In genomic region chrX:51102748-51103147, GRCm38 (mm10) we compare ENCODE assay signal across 28 mouse cellular contexts.
DNase-seq lines count a peak whose midpoint lies in the region; ATAC-seq and TF ChIP-seq lines count a peak whose summit lies in the region.
"Had no signal": no experiment of that assay in that cellular context is flagged by ENCODE, and none has a peak within 500 bp of the region (broad histone marks: within the 10 kb centered on the region; RNA-seq: fewer than 3 reads in every experiment).

No protein-coding gene starts in this region.

- TF ChIP-seq CTCF in lung, postnatal 0 days (IDR thresholded peaks at IDR 0.05) = no peak
- TF ChIP-seq CTCF in lung, adult 2 months (IDR thresholded peaks at IDR 0.05; ENCODE audit: insufficient read depth, low read length) = no peak

- H3K27me3 ChIP-seq in lung, postnatal 0 days (replicated peaks; ENCODE audit: insufficient read depth, low read length) = no peaks in the 10 kb centered on the region
- no peaks in the 10 kb centered on the region for H3K27me3 ChIP-seq in intestine, embryonic 14.5 days (replicated peaks; ENCODE audit: control insufficient read depth, insufficient read depth, low read length)
- H3K27me3 ChIP-seq in intestine, embryonic 16.5 days (replicated peaks; ENCODE audit: control insufficient read depth, insufficient read depth, low read length) = no peaks in the 10 kb centered on the region
- H3K27me3 ChIP-seq: embryonic facial prominence, embryonic 13.5 days; forebrain, embryonic 12.5 days; forebrain, embryonic 15.5 days; heart, embryonic 13.5 days had no signal

- no peak for TF ChIP-seq POLR2A in lung, adult 2 months (IDR thresholded peaks at IDR 0.05; ENCODE audit: borderline replicate concordance, extremely low read depth, low read depth, low read length)

- peak; percentile 27 for DNase-seq in lung, postnatal 0 days (ENCODE audit: low spot score)
- no peak for DNase-seq in lung, adult 2 months
- no peak for DNase-seq in intestine, embryonic 14.5 days (ENCODE audit: low spot score)
- DNase-seq in yolk sac, embryonic 10.5 days (ENCODE audit: low spot score) = peak; percentile 38
- DNase-seq in right cerebral cortex, postnatal 10 days (ENCODE audit: low spot score in 2 of 2) = no peak
- DNase-seq in spleen, postnatal 10 days (ENCODE audit: low spot score in 2 of 2) = no peak
- DNase-seq: adrenal gland, adult 8-10 months; adrenal gland, postnatal 25 days; cerebellum, adult 11-12 months; cerebellum, adult 8-10 months; cerebellum, postnatal 10 days; cerebellum, postnatal 36 days; embryo, embryonic 11 days; gastrocnemius, postnatal 25 days; heart, adult 18-20 months; heart, postnatal 14 days; heart, postnatal 4 days had no signal

- no peaks in the 10 kb centered on the region for H3K9me3 ChIP-seq in lung, postnatal 0 days (ENCODE audit: low read length)
- H3K9me3 ChIP-seq in intestine, embryonic 14.5 days (ENCODE audit: control insufficient read depth, low read length) = no peaks in the 10 kb centered on the region
- no peaks in the 10 kb centered on the region for H3K9me3 ChIP-seq in intestine, embryonic 16.5 days (ENCODE audit: control insufficient read depth, low read length)
- H3K9me3 ChIP-seq: embryonic facial prominence, embryonic 10.5 days; embryonic facial prominence, embryonic 13.5 days; forebrain, embryonic 12.5 days; forebrain, embryonic 15.5 days; heart, embryonic 10.5 days; heart, embryonic 13.5 days had no signal

- H3K4me3 ChIP-seq in lung, postnatal 0 days (ENCODE audit: low read depth, low read length) = no peak overlapping the region
- H3K4me3 ChIP-seq in lung, adult 2 months (replicated peaks; ENCODE audit: extremely low read depth, low read depth, low read length) = no peak overlapping the region
- H3K4me3 ChIP-seq in intestine, embryonic 14.5 days (ENCODE audit: low read depth, low read length) = no peak overlapping the region
- H3K4me3 ChIP-seq in intestine, embryonic 16.5 days (ENCODE audit: low read length) = no peak overlapping the region
- H3K4me3 ChIP-seq: embryonic facial prominence, embryonic 10.5 days; embryonic facial prominence, embryonic 13.5 days; erythroblast, embryonic 14.5 days; forebrain, embryonic 12.5 days; forebrain, embryonic 15.5 days; heart, embryonic 10.5 days; heart, embryonic 13.5 days had no signal

- H3K9ac ChIP-seq in lung, postnatal 0 days (replicated peaks; ENCODE audit: low read depth) = no peak overlapping the region
- H3K9ac ChIP-seq in intestine, embryonic 14.5 days (ENCODE audit: low read length) = no peak overlapping the region
- H3K9ac ChIP-seq in intestine, embryonic 16.5 days (ENCODE audit: low read depth, low read length) = no peak overlapping the region
- H3K9ac ChIP-seq: embryonic facial prominence, embryonic 13.5 days; forebrain, embryonic 12.5 days; forebrain, embryonic 15.5 days; heart, embryonic 13.5 days; hindbrain, embryonic 14.5 days had no signal

- 47% methylated on average over 4 of the region's 4 CpGs for WGBS in lung, postnatal 0 days
- WGBS in lung, adult 2 months = 61% methylated on average over 4 of the region's 4 CpGs
- 57% methylated on average over 4 of the region's 4 CpGs for WGBS in intestine, embryonic 14.5 days
- WGBS in intestine, embryonic 16.5 days = 71% methylated on average over 4 of the region's 4 CpGs

- no peaks in the 10 kb centered on the region for H3K36me3 ChIP-seq in lung, postnatal 0 days (ENCODE audit: insufficient read depth, low read length)
- no peaks in the 10 kb centered on the region for H3K36me3 ChIP-seq in intestine, embryonic 14.5 days (ENCODE audit: control insufficient read depth, insufficient read depth, low read length)
- H3K36me3 ChIP-seq in intestine, embryonic 16.5 days (ENCODE audit: control insufficient read depth, insufficient read depth, low read length) = no peaks in the 10 kb centered on the region
- H3K36me3 ChIP-seq: embryonic facial prominence, embryonic 10.5 days; embryonic facial prominence, embryonic 13.5 days; forebrain, embryonic 12.5 days; forebrain, embryonic 15.5 days; heart, embryonic 10.5 days; heart, embryonic 13.5 days had no signal

- ATAC-seq in lung, postnatal 0 days = no peak
- ATAC-seq in intestine, embryonic 14.5 days (replicated peaks; ENCODE audit: low FRiP score, low TSS enrichment, low read depth) = peak; percentile 80
- ATAC-seq in intestine, embryonic 16.5 days = peak; percentile 78
- ATAC-seq: activated CD4-positive, CD25-positive, alpha-beta regulatory T cell, adult 4 months; CD4-positive, CD25-positive, alpha-beta regulatory T cell, adult 4 months; forebrain, embryonic 15.5 days had no signal

- H3K4me1 ChIP-seq in lung, postnatal 0 days (ENCODE audit: insufficient read depth, low read depth, low read length) = no peaks in the 10 kb centered on the region
- no peaks in the 10 kb centered on the region for H3K4me1 ChIP-seq in lung, adult 2 months (ENCODE audit: control insufficient read depth, insufficient read depth, low read length)
- no peaks in the 10 kb centered on the region for H3K4me1 ChIP-seq in intestine, embryonic 14.5 days (replicated peaks; ENCODE audit: control insufficient read depth, insufficient read depth, low read length)
- H3K4me1 ChIP-seq in intestine, embryonic 16.5 days (ENCODE audit: control insufficient read depth, insufficient read depth, low read length) = no peaks in the 10 kb centered on the region
- H3K4me1 ChIP-seq: embryonic facial prominence, embryonic 10.5 days; embryonic facial prominence, embryonic 13.5 days; forebrain, embryonic 12.5 days; forebrain, embryonic 15.5 days; heart, embryonic 10.5 days; heart, embryonic 13.5 days had no signal

- TF ChIP-seq EP300 in lung, postnatal 0 days (IDR thresholded peaks at IDR 0.05) = no peak

- H3K27ac ChIP-seq in lung, postnatal 0 days (ENCODE audit: low read length) = no peak overlapping the region
- no peak overlapping the region for H3K27ac ChIP-seq in intestine, embryonic 14.5 days (ENCODE audit: low read depth)
- no peak overlapping the region for H3K27ac ChIP-seq in intestine, embryonic 16.5 days (ENCODE audit: low read length)
- H3K27ac ChIP-seq: embryonic facial prominence, embryonic 10.5 days; embryonic facial prominence, embryonic 13.5 days; forebrain, embryonic 12.5 days; forebrain, embryonic 15.5 days; heart, embryonic 10.5 days; heart, embryonic 13.5 days; hindbrain, embryonic 14.5 days had no signal

- H3K4me2 ChIP-seq in lung, postnatal 0 days (replicated peaks; ENCODE audit: low read depth, low read length) = no peak overlapping the region
- no peak overlapping the region for H3K4me2 ChIP-seq in intestine, embryonic 14.5 days (ENCODE audit: low read length)
- H3K4me2 ChIP-seq in intestine, embryonic 16.5 days (ENCODE audit: low read depth, low read length) = no peak overlapping the region
- H3K4me2 ChIP-seq: embryonic facial prominence, embryonic 13.5 days; forebrain, embryonic 12.5 days; forebrain, embryonic 15.5 days; heart, embryonic 13.5 days; hindbrain, embryonic 14.5 days had no signal

Comparison
In these comparisons a context has a peak if more than half of its experiments do, and no peak if none do; other contexts are left out.
1. DNase-seq: peak in lung, postnatal 0 days (single experiment) and yolk sac, embryonic 10.5 days (single experiment); none in lung, adult 2 months (single experiment), intestine, embryonic 14.5 days (single experiment), right cerebral cortex, postnatal 10 days (0 of 2) and spleen, postnatal 10 days (0 of 2).